Mouse (Mus musculus): ENCODE data around the gene Matn4. TPM values are rescaled to one million over a fixed set of nuclear protein-coding genes. Genes with fewer than 3 reads are reported as not detected.
"Not testable (repeated sequence)": the region's sequence is repeated elsewhere in the genome, so short reads cannot be mapped to it uniquely, and the experiment has no call there.

The Matn4 gene
- polyA plus RNA-seq, 1 experiment: 0.52 TPM

GRCm38 (mm10) chr2:164348980-164349379 is 56.0 kb downstream of the Matn4 start:
- Histone ChIP-seq H3K4me3 (ENCODE audit: insufficient read depth, low read depth, low read length) (no peak overlapping the region), H3K27ac (replicated peaks; ENCODE audit: low read depth, low read length) (no peak overlapping the region), H3K4me1 (ENCODE audit: control insufficient read depth, insufficient read depth, insufficient read length, low read length) (no peaks in the 10 kb centered on the region)

DNA sequence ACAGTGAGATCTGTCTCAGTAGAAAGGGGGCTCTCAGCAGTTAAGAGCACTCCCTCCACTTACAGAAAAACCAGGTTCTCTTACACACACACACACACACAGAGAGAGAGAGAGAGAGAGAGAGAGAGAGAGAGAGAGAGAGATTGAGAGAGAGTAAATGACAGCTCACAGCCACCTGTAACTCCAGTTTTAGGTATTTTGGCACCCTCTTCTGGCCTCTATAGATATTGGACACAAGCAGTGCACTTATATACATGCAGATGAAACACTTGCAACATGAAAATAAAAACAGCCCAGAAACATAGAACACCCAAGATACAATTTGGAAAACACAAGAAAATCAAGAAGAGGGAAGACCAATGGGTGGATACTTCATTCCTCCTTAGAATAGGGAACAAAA is 57.3 kb downstream of the Matn4 start:
- not testable (repeated sequence) for H3K4me1 ChIP-seq (ENCODE audit: control insufficient read depth, insufficient read depth, insufficient read length, low read length); H3K27ac ChIP-seq (replicated peaks; ENCODE audit: low read depth, low read length); H3K4me3 ChIP-seq (ENCODE audit: insufficient read depth, low read depth, low read length)

DNA sequence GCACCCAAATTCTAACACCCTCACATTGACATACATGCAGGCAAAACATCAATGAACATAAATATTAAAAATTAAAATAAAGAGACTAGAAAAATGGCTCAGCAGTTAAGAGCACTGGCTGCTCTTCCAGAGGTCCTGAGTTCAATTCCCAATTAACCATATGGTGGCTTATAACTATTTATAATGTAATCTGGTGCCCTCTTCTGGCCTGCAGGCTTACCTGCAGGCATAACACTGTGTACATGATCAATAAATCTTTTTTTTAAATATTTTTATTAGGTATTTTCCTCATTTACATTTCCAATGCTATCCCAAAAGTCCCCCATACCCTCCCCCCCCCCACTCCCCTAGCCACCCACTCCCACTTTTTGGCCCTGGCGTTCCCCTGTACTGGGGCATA is 61.2 kb downstream of the Matn4 start:
- H3K4me3 ChIP-seq (ENCODE audit: insufficient read depth, low read depth, low read length); H3K27ac ChIP-seq (replicated peaks; ENCODE audit: low read depth, low read length); H3K4me1 ChIP-seq (ENCODE audit: control insufficient read depth, insufficient read depth, insufficient read length, low read length): not testable (repeated sequence)

Other genes starting within 250 kb of the Matn4 start
- gene Kcns1, start 234.0 kb downstream of the Matn4 start, polyA plus RNA-seq (2012; ENCODE audit: insufficient read depth, insufficient read length, missing spikeins): not detected in 2 replicates
- gene Wfdc5, start 222.4 kb downstream of the Matn4 start, polyA plus RNA-seq (2012; ENCODE audit: insufficient read depth, insufficient read length, missing spikeins): not detected in 2 replicates
- not detected in 2 replicates for gene Wfdc12, start 214.6 kb downstream of the Matn4 start, polyA plus RNA-seq (2012; ENCODE audit: insufficient read depth, insufficient read length, missing spikeins)
- gene Wfdc15a, start 205.0 kb downstream of the Matn4 start, polyA plus RNA-seq (2012; ENCODE audit: insufficient read depth, insufficient read length, missing spikeins): not detected in 2 replicates
- gene Wfdc15b, start 183.5 kb downstream of the Matn4 start, polyA plus RNA-seq (2012; ENCODE audit: insufficient read depth, insufficient read length, missing spikeins): not detected in 2 replicates
- gene Svs2, start 166.7 kb downstream of the Matn4 start, polyA plus RNA-seq (2012; ENCODE audit: insufficient read depth, insufficient read length, missing spikeins): not detected in 2 replicates
- gene Svs3b, start 148.5 kb downstream of the Matn4 start, polyA plus RNA-seq (2012; ENCODE audit: insufficient read depth, insufficient read length, missing spikeins): not detected in 2 replicates
- not detected in 2 replicates for gene Svs4, start 126.7 kb downstream of the Matn4 start, polyA plus RNA-seq (2012; ENCODE audit: insufficient read depth, insufficient read length, missing spikeins)
- gene Svs3a, start 115.9 kb downstream of the Matn4 start, polyA plus RNA-seq (2012; ENCODE audit: insufficient read depth, insufficient read length, missing spikeins): not detected in 2 replicates
- not detected in 2 replicates for gene Svs6, start 88.4 kb downstream of the Matn4 start, polyA plus RNA-seq (2012; ENCODE audit: insufficient read depth, insufficient read length, missing spikeins)
- not detected in 2 replicates for gene Svs5, start 72.4 kb downstream of the Matn4 start, polyA plus RNA-seq (2012; ENCODE audit: insufficient read depth, insufficient read length, missing spikeins)
- 2.6 TPM in 1 of 2 replicates, not detected in the other for gene Slpi, start 16.1 kb downstream of the Matn4 start, polyA plus RNA-seq (2012; ENCODE audit: insufficient read depth, insufficient read length, missing spikeins)
- not detected in 2 replicates for gene Rbpjl, start 2.0 kb downstream of the Matn4 start, polyA plus RNA-seq (2012; ENCODE audit: insufficient read depth, insufficient read length, missing spikeins)
- 34.7 and 37.6 TPM in 2 replicates for gene Sdc4, start 38.7 kb upstream of the Matn4 start, polyA plus RNA-seq (2012; ENCODE audit: insufficient read depth, insufficient read length, missing spikeins)
- 24.4 and 27.2 TPM in 2 replicates for gene Sys1, start 51.8 kb upstream of the Matn4 start, polyA plus RNA-seq (2012; ENCODE audit: insufficient read depth, insufficient read length, missing spikeins)
- 2.4 TPM in 1 of 2 replicates, not detected in the other for gene Gm20458, start 55.8 kb upstream of the Matn4 start, polyA plus RNA-seq (2012; ENCODE audit: insufficient read depth, insufficient read length, missing spikeins)
- not detected in 2 replicates for gene Trp53tg5, start 68.6 kb upstream of the Matn4 start, polyA plus RNA-seq (2012; ENCODE audit: insufficient read depth, insufficient read length, missing spikeins)
- 23.0 and 26.8 TPM in 2 replicates for gene Dbndd2, start 80.9 kb upstream of the Matn4 start, polyA plus RNA-seq (2012; ENCODE audit: insufficient read depth, insufficient read length, missing spikeins)
- 15.7 and 21.6 TPM in 2 replicates for gene Pigt, start 92.4 kb upstream of the Matn4 start, polyA plus RNA-seq (2012; ENCODE audit: insufficient read depth, insufficient read length, missing spikeins)
- gene Wfdc2, start 157.3 kb upstream of the Matn4 start, polyA plus RNA-seq (2012; ENCODE audit: insufficient read depth, insufficient read length, missing spikeins): not detected in 2 replicates
- gene Spint3, start 168.3 kb upstream of the Matn4 start, polyA plus RNA-seq (2012; ENCODE audit: insufficient read depth, insufficient read length, missing spikeins): not detected in 2 replicates
- not detected in 2 replicates for gene Wfdc6a, start 180.3 kb upstream of the Matn4 start, polyA plus RNA-seq (2012; ENCODE audit: insufficient read depth, insufficient read length, missing spikeins)
- gene Eppin, start 188.4 kb upstream of the Matn4 start, polyA plus RNA-seq (2012; ENCODE audit: insufficient read depth, insufficient read length, missing spikeins): not detected in 2 replicates
- gene Wfdc6b, start 208.4 kb upstream of the Matn4 start, polyA plus RNA-seq (2012; ENCODE audit: insufficient read depth, insufficient read length, missing spikeins): not detected in 2 replicates
- gene Wfdc8, start 208.5 kb upstream of the Matn4 start, polyA plus RNA-seq (2012; ENCODE audit: insufficient read depth, insufficient read length, missing spikeins): not detected in 2 replicates
- gene Wfdc16, start 233.6 kb upstream of the Matn4 start, polyA plus RNA-seq (2012; ENCODE audit: insufficient read depth, insufficient read length, missing spikeins): not detected in 2 replicates

Measured in brown adipose tissue, adult 24 weeks (tissue).